ENCODE assay signal across 28 mouse cellular contexts in genomic region chr1:74790095-74790494, GRCm38 (mm10). TPM values are rescaled to one million over a fixed set of nuclear protein-coding genes. Genes with fewer than 3 reads are reported as not detected.
"Had no signal": no experiment of that assay in that cellular context is flagged by ENCODE, and none has a peak within 500 bp of the region (broad histone marks: within the 10 kb centered on the region; RNA-seq: fewer than 3 reads in every experiment).

No protein-coding gene starts in this region.

- H3K4me1 ChIP-seq: liver, embryonic 15.5 days had no signal

- H3K9ac ChIP-seq: limb, embryonic 13.5 days; liver, embryonic 12.5 days; liver, embryonic 15.5 days; lung, embryonic 15.5 days; neural tube, embryonic 12.5 days had no signal

- H3K4me2 ChIP-seq: limb, embryonic 13.5 days; liver, embryonic 12.5 days; liver, embryonic 15.5 days; lung, embryonic 15.5 days; neural tube, embryonic 12.5 days had no signal

- H3K36me3 ChIP-seq: limb, embryonic 13.5 days; liver, embryonic 12.5 days; liver, embryonic 15.5 days; lung, embryonic 15.5 days; neural tube, embryonic 12.5 days had no signal

- H3K4me3 ChIP-seq: layer of hippocampus, adult 2 months; limb, embryonic 13.5 days; liver, embryonic 12.5 days; liver, embryonic 15.5 days; lung, embryonic 15.5 days; megakaryocyte, embryonic 14.5 days; neural tube, embryonic 12.5 days had no signal

- H3K27ac ChIP-seq: kidney, postnatal 0 days; layer of hippocampus, adult 2 months; limb, embryonic 13.5 days; liver, embryonic 12.5 days; liver, embryonic 15.5 days; lung, embryonic 15.5 days; neural tube, embryonic 12.5 days; stomach, postnatal 0 days had no signal

- DNase-seq: kidney, adult 2 months; kidney, postnatal 25 days; layer of hippocampus, adult 9-11 months; liver; lung, adult 18-20 months; lung, postnatal 10 days; lung, postnatal 36 days; right cerebral cortex, adult 18-20 months; right cerebral cortex, postnatal 14 days; right cerebral cortex, postnatal 4 days; thymus, adult 2 months; thymus, postnatal 14 days; thymus, postnatal 4 days had no signal

- H3K9me3 ChIP-seq: liver, embryonic 12.5 days; liver, embryonic 15.5 days; lung, embryonic 15.5 days; megakaryocyte, embryonic 14.5 days; neural tube, embryonic 12.5 days had no signal

- ATAC-seq: inflammation-experienced regulatory T-cells, adult 6 months; intestine, embryonic 16.5 days; liver, embryonic 12.5 days; midbrain, embryonic 16.5 days had no signal

RNA-seq across cellular contexts. Expression of gene Wnt10a, which starts 1.2 kb away (rescaled TPM):
- total RNA-seq: monocyte, adult 5-6 weeks; neutrophil, adult 5-6 weeks had no signal
- polyA plus RNA-seq: liver, embryonic 12.5 days; liver, embryonic 15.5 days had no signal

RNA-seq across cellular contexts. Expression of gene Wnt6, which starts 18.4 kb away (rescaled TPM):
- total RNA-seq: neutrophil, adult 5-6 weeks had no signal
- polyA plus RNA-seq: inflammation-experienced regulatory T-cells, adult 6 months had no signal

RNA-seq across cellular contexts. Expression of gene Prkag3, which starts 41.1 kb away (rescaled TPM):
- total RNA-seq: layer of hippocampus, adult 2 months; layer of hippocampus, postnatal 25 days; monocyte, adult 5-6 weeks had no signal
- polyA plus RNA-seq: inflammation-experienced regulatory T-cells, adult 6 months; liver, embryonic 12.5 days; midbrain, embryonic 16.5 days had no signal
